Mouse (Mus musculus) cerebellum, postnatal 14 days (tissue): ENCODE data around the gene Ndufv1.
"Not testable (repeated sequence)": the region's sequence is repeated elsewhere in the genome, so short reads cannot be mapped to it uniquely, and the experiment has no call there.

Source experiments
- DNase-seq, 2 experiments: peaks; one replicate each; pipeline ENCODE4 v3.0.0; 2021; ENCODE audit warnings: mixed read lengths in 2 of 2

Gene Ndufv1

GRCm38 (mm10) chr19:4041500-4041899, 28.9 kb upstream of the Ndufv1 start:
- DNase-seq = not testable (repeated sequence)

GRCm38 (mm10) chr19:4040941-4041340, 28.3 kb upstream of the Ndufv1 start:
- DNase-seq = not testable (repeated sequence)

- peak; percentile 78 for DNase-seq
These were observed 25.2 kb upstream of the Ndufv1 start, which contains the start of gene Gstp1 for GRCm38 (mm10) chr19:4037788-4038232. Gene Gstp1, minus strand, starts transcription at chr19:4037985.

GRCm38 (mm10) chr19:4037154-4037787, 24.7 kb upstream of the Ndufv1 start:
- not testable (repeated sequence) for DNase-seq

GRCm38 (mm10) chr19:4036327-4037045, 23.9 kb upstream of the Ndufv1 start:
- no peak for DNase-seq

- no peak for DNase-seq
These were observed 21.1 kb upstream of the Ndufv1 start for GRCm38 (mm10) chr19:4033742-4034141.

- no peak for DNase-seq
These were observed 20.7 kb upstream of the Ndufv1 start for GRCm38 (mm10) chr19:4033298-4033697.

- DNase-seq = no peak
These were observed 20.1 kb upstream of the Ndufv1 start for GRCm38 (mm10) chr19:4032668-4033067.

GRCm38 (mm10) chr19:4027576-4027975, 15.0 kb upstream of the Ndufv1 start:
- no peak for DNase-seq

- no peak for DNase-seq
These were observed 10.6 kb upstream of the Ndufv1 start for GRCm38 (mm10) chr19:4023185-4023584.

- DNase-seq = peak; percentile 88 to 90
These were observed 6.4 kb upstream of the Ndufv1 start for GRCm38 (mm10) chr19:4018743-4019583.

GRCm38 (mm10) chr19:4017921-4018587, 5.4 kb upstream of the Ndufv1 start:
- no peak for DNase-seq

- no peak for DNase-seq
These were observed 3.0 kb upstream of the Ndufv1 start for GRCm38 (mm10) chr19:4015635-4016034.

- no peak for DNase-seq
These were observed 2.2 kb upstream of the Ndufv1 start for GRCm38 (mm10) chr19:4014802-4015201.

GRCm38 (mm10) chr19:4013066-4013465, 460 bp upstream of the Ndufv1 start:
- DNase-seq = no peak

GRCm38 (mm10) chr19:4011086-4011485, 1.5 kb downstream of the Ndufv1 start:
- peak in 1 of 2 experiments; percentile 10 for DNase-seq

- no peak for DNase-seq
These were observed 6.6 kb downstream of the Ndufv1 start for GRCm38 (mm10) chr19:4005971-4006370.

GRCm38 (mm10) chr19:4005091-4005490, 7.5 kb downstream of the Ndufv1 start:
- DNase-seq = no peak

GRCm38 (mm10) chr19:4004331-4004730, 8.3 kb downstream of the Ndufv1 start:
- peak in 1 of 2 experiments; percentile 12 for DNase-seq

GRCm38 (mm10) chr19:4003641-4004040, 9.0 kb downstream of the Ndufv1 start:
- no peak for DNase-seq

- DNase-seq = no peak
These were observed 9.5 kb downstream of the Ndufv1 start, which contains the start of gene Doc2g for GRCm38 (mm10) chr19:4003112-4003511. Gene Doc2g, plus strand, starts transcription at chr19:4003313.

- DNase-seq = no peak
These were observed 10.9 kb downstream of the Ndufv1 start for GRCm38 (mm10) chr19:4001752-4002151.
